Mouse (Mus musculus): Measurements from ENCODE around the gene Prr5l.
"Not testable (repeated sequence)": the region's sequence is repeated elsewhere in the genome, so short reads cannot be mapped to it uniquely, and the experiment has no call there.

The Prr5l gene

DNA sequence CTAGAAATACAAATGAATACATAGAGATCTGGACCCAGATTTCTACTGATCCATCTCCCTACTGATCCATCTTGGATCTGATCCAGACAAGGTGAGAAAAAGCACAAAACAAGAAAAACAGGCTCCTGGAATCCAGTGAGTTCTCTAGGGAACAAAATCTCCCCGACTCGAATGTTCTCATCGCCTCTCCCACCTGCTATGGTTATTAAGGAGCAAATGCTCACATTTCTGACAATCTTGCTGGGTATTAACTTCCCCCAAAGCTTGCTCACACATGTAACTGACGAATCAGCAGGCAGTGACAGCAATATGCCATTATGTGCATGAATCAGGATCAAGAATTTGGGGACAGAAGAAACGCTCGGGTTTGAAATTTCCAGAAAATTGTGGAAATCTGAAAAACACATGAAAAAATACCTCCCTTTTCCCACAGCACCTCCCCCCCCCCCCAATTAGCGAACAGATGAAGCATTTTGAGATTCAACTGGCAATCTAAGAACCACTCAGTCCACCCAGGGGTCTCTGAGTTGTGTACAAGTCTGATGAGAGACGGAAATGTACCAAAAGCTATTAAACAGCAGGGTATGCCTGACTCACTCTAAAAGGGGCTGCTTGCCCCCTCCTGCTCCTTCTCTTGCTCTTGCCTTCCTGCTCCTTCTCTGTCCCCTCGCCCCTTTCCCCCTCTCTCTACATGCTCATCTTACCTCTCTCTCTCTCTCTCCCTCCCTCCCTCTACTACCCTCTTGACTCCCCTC, 123.1 kb downstream of the Prr5l start:
- DNase-seq: no peak

DNA sequence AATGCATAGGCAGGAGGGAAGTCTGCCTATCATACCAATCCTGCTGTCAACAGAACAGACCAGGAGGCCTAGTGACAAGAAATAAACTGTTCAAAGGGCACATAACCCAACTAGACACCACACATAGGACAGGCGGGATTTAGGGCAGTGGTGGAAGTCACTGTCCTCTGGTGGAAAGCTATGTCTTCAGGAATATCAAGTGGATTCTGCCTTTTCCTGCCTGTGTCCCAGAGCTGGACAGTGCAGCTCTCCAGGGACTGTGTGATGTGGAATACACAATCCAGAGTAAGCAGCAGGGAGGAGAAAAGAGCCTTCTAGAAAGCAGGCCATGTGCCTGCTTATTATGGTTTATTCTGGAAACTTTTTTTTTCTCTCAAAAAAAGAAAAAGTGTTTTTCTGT, 125.0 kb downstream of the Prr5l start:
- DNase-seq: no peak

DNA sequence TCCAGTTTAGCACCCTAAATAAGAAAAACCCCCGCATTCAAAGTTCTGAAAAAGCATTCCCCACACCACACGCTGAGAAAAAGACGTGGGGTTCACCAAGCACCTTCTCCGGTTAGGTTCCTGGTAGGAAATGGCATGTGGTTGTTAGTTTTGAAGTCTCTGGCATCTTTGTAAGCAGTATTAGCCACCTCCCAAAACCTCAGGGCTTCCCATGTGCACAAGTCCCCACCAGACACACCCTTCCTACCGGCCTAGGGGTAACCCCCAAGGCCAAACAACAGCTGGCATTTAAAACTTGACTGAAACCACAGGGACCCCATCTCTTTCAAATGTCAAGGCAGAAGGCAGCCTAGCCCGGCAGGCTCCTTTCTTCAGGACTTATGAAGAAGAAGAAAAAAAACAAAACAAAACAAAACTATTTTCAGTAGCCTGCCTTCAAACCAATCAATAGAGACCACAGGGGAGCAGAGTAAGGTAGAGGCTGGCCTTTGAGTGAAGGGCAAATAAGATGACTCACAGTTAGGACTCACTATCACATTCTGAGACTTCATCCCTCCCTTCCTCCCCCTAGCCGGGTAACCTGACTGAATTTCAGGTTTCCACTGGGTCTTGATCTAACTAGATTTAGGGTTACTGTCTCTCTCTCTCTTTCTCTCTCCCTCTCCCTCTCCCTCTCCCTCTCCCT, 126.6 kb downstream of the Prr5l start:
- DNase-seq: no peak

DNA sequence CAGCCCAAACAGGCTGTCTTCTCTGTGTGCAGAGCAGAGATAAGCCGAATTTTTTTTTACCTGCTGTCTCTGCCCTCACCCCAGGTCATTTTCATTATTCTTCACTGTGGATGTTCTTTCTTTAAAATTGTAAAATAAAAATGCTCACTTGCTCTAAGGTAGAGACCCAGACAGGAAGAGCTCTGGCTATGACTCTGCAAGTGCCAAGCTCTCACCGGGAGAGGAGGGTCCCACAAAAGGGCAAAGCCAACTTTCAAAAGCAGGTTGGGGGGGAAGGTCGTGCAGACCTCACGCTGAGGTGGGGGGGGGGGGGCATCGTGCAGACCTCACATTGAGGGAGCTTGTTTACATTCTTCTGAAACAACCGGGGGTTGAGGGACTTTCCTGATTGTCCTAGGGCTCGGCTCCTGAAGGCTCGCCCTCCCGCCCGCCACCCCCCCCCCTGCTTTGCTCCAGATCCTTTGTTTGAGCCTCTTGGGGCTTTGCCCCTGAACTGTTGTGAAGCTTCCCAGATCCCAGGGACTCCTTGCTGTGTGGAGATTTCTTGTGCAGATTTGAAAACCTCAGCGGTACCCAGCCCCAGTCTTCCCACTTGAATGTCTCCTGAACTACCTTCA, 127.8 kb downstream of the Prr5l start:
- no peak for DNase-seq

DNA sequence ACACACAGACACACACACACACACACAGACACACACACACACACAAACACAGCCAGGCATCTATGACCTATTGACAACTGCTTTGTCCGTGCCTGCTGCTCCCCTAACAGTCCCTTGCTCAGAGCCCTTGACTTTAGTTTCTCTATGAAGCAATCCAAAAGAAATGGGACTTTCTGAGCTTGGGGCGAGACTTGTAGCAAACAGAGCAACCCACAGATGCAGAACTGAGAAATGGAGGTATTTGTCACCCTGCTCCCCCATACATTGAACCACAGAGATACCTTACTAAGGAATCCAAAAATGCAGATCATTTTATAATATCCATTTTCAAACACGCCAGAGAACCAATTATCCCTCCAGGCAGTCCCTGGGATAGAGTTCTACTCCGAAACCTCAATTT, 128.4 kb downstream of the Prr5l start:
- DNase-seq: no peak

DNA sequence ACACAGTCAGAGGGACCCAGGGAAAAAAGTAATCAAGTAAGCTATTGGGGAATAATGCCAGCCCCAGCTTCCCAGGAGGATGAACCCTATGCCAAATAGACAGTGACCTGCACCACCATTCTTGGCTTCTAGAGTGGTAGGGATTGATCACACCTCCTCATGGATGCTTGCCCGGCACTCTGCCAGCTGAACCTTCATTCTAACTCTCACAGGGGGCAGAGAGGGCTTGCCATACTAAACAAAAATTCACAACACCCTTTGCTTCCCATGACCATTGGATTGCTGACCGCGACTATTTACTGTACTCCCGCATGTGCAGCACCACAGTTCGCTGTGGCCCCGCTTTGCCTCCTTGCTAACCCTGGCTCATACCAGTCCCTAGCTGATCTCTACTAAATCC, 129.8 kb downstream of the Prr5l start:
- DNase-seq: no peak

DNA sequence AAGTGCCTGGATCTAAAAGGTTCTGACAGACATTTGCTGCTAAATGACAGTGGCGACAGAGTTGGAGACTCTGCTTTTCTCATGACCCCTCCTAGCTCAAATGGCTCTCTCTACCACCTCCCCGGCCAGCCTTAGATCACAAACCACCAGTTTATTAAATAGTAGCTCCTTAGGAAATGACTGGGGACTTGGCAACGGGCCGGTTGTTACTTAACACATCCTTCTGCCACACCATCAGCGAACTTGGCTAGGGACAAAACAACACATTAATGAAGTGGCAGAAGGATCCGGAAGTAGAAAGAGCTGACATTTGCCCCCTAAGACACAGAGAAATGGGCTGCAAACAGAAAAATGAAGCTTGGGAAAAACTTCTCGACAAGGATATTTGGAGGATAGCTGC, 130.4 kb downstream of the Prr5l start:
- DNase-seq: no peak

DNA sequence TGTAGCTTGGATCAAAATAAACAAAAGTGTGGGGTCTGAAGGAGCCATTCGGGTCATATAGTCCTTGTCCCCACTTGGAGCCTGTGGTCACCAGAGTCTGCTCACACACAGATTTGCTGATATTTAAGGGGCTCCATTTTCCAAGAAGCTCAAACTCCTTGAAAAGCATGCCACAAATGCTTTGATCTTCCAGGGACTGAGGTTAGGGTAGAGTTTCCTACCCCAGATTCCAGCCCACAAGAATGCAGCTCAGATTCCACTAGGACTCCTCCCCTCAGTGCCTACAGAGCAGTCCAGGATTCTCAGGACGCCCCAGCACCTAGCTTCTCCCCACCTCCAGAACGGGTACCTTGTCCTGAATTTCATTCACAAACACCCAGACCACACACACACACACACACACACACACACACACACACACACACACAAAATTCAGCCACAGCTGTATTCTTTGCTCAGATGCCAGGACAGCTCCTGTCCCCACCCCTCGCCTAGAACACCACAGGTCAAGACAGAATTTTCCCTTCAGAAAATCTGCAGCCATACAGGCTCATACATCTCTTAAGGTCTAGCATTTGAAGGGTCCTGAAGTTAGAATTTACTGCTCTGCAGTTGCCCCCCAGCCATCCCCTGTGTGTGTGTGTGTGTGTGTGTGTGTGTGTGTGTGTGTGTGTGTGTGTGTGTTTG, 131.4 kb downstream of the Prr5l start:
- no peak for DNase-seq

DNA sequence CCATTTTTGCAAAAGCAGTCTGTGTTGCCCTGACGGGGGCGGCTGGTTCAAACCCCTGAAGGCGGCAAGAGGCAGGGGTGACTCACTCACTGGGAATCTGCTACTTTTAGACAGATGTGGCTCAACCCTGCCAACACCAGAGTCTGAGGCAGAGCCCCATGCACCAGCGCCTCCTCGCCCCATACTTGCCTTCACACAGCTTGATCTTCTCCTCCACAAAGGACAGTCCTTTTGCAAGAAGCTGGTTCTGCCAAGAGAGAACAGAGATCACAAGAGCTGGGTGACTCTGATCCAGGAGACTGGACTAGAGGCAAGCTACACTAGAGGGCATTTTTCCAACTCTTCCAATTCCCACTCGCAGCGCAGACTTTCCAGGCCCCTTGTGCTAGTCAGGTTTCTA, 136.3 kb downstream of the Prr5l start:
- no peak for DNase-seq

DNA sequence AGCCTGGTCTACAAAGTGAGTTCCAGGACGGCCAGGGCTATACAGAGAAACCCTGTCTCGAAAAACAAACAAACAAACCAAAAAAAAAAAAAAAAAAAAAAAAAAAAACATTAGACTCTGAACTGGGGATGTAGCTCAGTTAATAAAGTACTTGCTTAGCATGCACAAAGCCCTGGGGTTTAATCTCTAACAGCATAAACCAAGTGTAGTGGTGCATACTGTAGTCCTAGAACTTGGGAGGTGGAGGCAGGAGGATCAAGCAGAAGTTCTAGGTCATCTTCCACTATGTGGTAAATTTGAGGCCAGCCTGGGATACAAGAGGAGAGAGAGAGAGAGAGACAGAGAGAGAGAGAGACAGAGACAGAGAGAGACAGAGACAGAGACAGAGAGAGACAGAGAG, 137.2 kb downstream of the Prr5l start:
- DNase-seq: not testable (repeated sequence)

DNA sequence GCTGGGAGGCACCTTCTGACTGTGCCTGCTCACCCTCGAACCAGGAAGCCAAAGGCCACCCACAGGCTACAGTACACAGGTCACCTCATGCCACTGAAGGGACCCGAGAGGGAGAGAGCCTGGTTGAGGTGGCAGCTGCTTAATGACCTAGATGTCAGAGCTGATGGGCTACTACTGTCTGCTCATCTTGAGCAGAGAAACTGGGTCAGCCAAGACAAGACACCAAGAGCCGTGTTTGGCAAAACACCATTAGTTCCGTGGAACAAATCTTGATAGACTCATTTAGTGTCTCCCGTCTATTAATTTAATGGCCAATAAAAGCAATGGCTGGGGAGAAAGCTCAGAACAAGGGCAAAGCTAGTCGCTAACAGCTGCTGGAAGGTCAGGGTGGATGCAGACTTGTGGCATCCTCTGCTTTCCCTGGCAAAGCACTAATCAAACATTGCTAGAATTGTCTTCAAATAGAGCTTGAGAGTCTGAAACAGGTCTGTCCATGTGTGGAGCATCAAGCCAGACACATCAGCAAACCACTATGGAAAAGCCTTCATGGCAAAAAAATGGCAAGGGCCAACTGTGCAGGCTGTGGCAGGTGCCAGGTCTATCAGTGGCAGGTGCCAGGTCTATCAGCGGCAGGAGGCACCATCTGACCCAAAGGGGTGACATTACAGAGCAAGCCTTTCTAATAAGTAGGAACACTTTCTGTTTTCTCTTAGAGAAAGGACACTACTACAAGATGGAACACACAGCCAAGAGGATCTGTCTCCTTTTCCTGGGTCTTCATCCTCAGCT, 140.6 kb downstream of the Prr5l start:
- DNase-seq: no peak

DNA sequence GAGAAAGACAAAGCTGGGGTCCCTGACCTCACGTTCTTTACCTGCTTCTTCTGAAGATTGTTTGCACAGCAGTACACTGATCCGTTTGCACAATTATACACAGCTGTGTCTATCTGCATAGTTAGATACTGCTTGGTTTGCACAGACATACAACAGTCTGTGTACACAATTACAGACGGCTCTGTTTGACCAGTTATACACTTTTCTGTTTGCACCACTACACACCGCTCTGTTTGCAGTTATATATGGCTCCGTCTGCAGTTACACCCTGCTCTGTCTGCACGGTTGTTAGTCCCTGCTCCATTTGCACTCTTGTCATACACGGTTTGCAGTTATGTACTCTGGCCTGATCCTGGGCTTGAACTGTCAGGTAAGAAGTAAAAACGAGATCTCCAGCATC, 141.2 kb downstream of the Prr5l start:
- no peak for DNase-seq

DNA sequence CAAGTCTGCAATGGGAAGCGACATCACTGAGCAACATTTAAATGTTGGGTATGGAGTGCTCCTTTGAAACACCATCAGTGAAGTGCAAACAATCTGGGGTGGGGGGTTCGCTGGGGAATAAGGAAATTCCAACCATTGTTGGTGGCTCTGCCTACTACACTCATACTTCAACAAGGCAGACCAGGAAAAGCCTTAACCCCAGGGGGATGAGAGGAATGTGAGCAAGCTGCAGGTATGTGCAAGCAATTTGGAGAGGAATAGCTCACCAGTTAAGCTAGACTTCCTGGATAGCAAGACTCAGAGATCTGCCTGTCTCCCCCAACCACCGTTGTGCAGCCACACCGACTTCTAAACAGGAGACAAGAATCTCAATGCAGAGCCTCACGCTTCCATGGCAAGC, 142.9 kb downstream of the Prr5l start:
- DNase-seq: no peak

DNA sequence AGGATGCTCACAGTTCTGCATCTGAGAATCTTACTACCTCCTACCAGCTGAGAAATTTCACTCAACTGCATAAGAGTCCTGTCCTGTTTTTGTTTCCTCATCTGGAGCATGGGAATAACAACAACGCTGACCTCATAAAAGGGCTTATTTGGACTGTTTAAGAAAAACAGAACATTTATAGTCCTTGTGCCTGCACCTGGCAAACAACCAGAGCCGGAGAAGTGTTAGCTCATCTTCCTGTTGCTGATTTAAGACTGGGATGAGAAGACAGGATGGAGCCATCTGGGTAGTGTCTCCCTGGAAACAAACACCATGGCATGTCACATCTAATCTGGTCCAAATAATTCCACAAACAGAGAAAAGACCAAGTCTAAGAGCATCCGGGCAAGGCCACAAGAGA, 149.3 kb downstream of the Prr5l start:
- peak; percentile 24 for DNase-seq

DNA sequence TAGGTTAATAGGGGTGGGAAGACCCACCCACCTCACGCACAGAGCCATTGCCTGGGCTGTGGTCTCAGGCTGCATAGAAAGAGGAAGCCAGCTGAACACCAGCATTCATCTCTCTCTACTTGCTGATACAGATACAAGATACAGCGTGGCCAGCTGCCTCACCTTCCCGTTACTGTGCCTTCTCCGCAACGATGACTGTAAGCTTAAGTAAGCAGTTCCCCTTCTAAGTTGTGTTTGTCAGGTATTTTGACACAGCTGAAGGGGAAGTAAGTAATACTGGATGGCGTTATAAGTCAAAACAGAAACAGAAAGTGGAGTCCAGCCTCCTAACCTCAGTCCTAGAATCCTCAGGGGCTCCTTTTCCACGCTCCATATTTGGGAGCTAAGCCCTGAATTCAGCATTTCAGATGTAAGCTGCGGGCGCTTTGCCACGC, 150.0 kb downstream of the Prr5l start:
- DNase-seq: no peak

DNA sequence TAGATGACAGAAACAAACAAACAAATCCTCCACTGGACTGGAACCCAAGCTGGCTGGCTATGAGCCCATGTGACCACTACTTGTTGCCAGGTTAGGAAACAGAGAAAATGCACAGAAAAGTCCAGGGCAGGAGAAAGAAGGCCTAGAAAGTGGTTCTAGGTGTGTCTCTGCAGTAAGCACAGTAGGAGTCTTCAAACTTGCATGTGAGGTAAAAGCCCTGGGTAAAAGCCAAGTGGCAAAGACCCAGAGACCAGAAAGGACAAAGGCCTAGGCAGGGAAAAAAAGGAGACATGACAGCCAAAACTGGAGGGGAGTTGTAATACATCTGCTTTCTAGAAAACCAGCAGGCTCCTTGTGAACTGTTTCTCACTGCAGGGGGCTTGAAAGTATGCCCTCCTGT, 151.9 kb downstream of the Prr5l start:
- no peak for DNase-seq

DNA sequence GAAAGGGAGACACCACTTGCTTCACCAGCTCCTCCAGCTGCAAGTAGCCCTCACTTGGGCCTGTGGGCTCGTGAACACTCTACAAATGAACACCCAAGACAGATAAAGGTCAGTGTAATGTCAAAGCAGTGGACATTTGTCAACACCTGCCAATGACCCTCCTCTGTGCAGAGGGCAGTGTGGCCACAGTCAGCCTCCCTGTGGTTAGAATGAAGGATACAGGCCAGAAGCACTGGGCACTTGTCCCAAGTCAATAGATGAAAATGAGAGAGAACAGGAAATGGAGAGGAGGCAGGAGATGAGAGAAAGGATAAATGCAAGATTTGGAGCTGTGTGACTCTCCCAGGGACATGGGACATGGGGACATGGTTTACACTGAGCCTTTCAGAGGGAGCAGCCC, 153.4 kb downstream of the Prr5l start:
- no peak for DNase-seq

DNA sequence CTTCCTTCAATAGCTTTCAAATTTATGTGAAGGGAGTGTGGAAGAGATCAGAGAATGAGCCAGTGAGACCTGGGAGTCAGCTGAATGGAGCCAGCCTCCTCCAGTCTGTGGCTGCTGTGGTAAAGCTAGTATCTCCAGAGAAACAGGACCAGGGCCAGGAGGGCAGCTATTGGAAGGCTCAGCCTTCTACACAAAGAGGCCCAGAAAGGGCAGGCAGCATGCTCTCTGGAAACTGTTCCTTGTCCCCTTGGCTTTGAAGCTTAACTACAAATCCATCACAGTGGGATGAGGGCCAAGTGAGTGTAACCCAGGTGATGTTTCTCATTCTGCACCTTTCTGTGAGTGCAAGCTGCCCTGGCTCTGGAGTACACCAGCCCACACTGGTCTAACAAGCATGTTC, 155.0 kb downstream of the Prr5l start:
- DNase-seq: no peak

DNA sequence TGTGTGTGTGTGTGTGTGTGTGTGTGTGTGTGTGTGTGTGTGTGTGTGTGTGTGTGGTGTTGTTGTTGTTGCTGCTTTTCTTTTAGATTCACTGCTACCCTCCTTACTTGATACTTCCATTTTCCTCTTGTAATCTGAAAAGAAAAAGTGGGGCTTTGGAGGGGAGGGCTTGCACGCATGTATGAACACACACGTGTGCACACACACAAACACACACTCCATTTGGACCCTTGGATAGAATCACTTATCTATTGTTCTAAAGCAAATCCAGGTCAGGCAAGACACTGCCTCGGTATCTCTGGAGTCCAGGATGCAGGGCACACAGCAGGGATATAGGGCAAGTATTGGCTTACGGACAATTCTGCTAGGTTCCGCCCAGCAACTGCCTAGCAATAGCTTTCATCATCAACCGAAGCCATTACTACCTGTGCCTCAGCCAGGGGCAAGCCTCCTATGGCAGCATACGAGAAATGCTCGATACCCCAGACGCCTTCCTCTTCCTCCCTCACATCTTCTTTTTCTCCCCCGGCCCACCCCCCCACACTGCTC, 159.4 kb downstream of the Prr5l start:
- no peak for DNase-seq

DNA sequence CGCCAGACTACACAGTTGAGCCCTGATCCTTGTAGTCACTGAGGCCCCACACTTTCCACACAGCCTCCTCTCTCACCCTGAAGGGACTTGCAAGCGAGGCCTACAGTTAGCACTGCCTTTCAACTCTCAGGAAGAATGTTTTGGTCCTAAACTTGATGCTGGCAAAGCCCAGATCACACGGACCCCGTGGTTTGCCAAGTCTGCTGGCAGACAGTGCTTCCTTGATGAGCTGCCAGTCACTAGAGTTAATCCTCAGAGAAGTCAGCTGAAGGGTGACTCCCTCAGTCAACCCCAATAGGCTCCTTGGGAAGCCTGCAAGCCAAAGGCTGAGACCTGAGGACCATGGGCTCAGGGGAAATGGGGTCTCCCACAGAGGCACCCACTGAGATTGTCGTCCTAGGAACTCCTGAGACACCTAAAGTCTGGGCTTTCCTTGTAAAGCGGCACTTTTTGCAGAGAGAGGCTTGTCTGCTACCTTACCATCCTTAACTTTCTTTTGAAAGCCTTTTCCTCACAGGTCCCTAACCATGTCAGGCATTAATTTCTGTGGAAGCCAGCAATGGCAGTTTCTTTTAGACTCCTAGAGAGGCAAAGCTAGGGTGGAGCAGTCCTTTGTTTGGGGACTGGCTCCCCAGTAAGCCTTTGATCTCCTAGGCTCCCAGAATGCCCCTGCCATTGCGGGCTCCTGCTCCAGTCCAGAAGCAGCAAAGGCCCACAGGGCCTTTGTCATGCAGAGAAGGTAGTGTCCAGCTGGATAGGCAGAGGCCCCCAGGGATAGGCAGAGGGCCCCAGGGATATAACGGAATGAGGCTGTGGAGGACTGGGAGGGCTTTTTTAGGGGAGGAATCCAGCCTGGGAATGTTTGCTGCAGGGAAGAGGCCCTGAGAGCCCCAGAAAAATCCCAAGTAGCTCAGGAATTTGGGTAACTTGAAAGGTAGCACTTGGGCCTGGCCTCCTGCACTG, 160.2 kb downstream of the Prr5l start:
- DNase-seq: no peak

DNA sequence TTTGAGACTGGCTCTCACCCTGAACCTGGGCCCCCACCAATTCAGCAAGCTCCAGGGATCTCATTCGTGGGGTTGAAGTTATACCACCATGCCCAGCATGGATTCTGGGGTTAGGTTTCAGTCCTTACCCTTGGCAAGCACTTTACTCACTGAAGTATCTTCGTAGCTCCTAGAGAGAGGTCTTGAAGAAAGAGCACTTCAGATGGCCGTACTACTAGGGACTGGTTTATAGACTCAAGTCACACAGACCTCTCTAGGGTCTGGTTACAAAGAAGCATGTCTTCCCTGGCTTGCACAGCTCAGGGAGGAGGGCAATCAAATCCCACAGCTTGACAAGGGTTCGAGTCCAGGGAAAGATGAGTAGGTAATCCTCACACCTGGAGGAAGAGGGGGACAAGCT, 161.0 kb downstream of the Prr5l start:
- DNase-seq: no peak
